Mouse (Mus musculus): Measurements from ENCODE around the gene Plscr4.

- TF ChIP-seq CTCF (IDR thresholded peaks at IDR 0.05; ENCODE audit: borderline replicate concordance, control insufficient read depth, extremely low read depth, insufficient read depth, low read length, poor library complexity) (no peak), POLR2A (IDR thresholded peaks at IDR 0.05; ENCODE audit: control insufficient read depth, extremely low read depth, insufficient read depth, low read length, poor library complexity) (no peak)
Measured at GRCm38 (mm10) chr9:92504889-92505288, 47.7 kb downstream of the Plscr4 start.

Measured in thymus, adult 2 months (tissue).